Mouse (Mus musculus) kidney, adult 2 months (tissue): ENCODE results near the gene Smim11. TPM values are rescaled to one million over a fixed set of nuclear protein-coding genes. Genes with fewer than 3 reads are reported as not detected.
A peak's percentile ranks its signal among the peaks of the same experiment; 100 is the strongest.

Source experiments
- DNase-seq: peaks from one replicate; pipeline ENCODE4 v3.0.0; 2021
- H3K27ac ChIP-seq: fragments of 200-500 bp; 2 replicates; pipeline ENCODE4 v1.5.1; 2012; ENCODE audit warnings: low read depth, low read length, control low read depth, inconsistent platforms; ENCODE audit not compliant: insufficient read depth
- H3K27me3 ChIP-seq: fragments of 200-500 bp; replicated peaks from 2 replicates; pipeline ENCODE4 v1.6.1; 2012; ENCODE audit warnings: mild to moderate bottlenecking, moderate library complexity, low read length, inconsistent platforms; ENCODE audit not compliant: control insufficient read depth, insufficient read depth
- H3K36me3 ChIP-seq: fragments of 200-500 bp; 2 replicates; pipeline ENCODE4 v1.6.1; 2012; ENCODE audit warnings: mild to moderate bottlenecking, moderate library complexity, low read length, inconsistent platforms; ENCODE audit not compliant: control insufficient read depth, insufficient read depth
- H3K4me1 ChIP-seq: fragments of 200-500 bp; 2 replicates; pipeline ENCODE4 v1.6.1; 2011; ENCODE audit warnings: low read length; ENCODE audit not compliant: control insufficient read depth, insufficient read depth
- H3K4me3 ChIP-seq: fragments of 200-500 bp; 2 replicates; pipeline ENCODE4 v1.5.1; 2011; ENCODE audit warnings: mild to moderate bottlenecking, low read depth, low read length, control low read depth; ENCODE audit not compliant: insufficient read depth
- CTCF ChIP-seq: fragments of 200-500 bp; conservative IDR thresholded peaks from 2 replicates; pipeline ENCODE4 v1.5.1; 2011; ENCODE audit warnings: low read depth, mild to moderate bottlenecking, control low read depth, low read length, moderate library complexity, mixed read lengths; ENCODE audit not compliant: insufficient read depth, insufficient read length
- POLR2A ChIP-seq: fragments of 200-500 bp; IDR thresholded peaks from one replicate; pipeline ENCODE4 v1.6.1; 2011; ENCODE audit warnings: low read depth, low read length, control low read depth
- WGBS: fragments of 180-500 bp; shearing (Covaris S2); methylation state at CpG from one replicate; pipeline ENCODE4 v1.1.7; 2018; 5-methylcytosine and 5-hydroxymethylcytosine counted together
- polyA plus RNA-seq: library from polyadenylated mRNA; depleted of rRNA; stranded (reverse); fragments of >200 nt; gene quantifications from 2 replicates; pipeline ENCODE4 v1.2.3, GENCODE M21; 2012; rRNA removed

Gene Smim11
- polyA plus RNA-seq, 1 experiment, result 30.4 TPM

DNA sequence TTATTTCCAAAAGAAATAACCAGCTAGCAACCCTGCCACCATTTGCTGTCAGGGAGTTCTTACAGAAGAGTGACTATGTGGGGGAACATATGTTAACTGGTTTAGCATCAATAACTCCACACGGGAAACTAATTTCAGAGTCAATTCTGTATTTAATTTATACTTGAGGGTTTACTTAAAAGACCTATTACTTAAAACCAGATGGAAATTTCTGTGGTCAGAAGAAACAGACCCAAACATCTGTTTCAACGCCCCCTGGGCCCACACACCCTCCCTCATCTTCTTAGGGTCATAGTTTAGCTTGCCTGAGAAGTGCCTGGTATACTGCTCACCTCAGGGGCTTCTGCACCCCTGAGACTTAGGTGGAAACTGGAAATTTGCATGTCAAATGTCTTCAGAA is 52.8 kb downstream of the Smim11 start:
- no peak overlapping the region for H3K27ac ChIP-seq
- DNase-seq, result no peak
- TF ChIP-seq POLR2A (no peak), CTCF (no peak)
- H3K36me3 ChIP-seq, result no peaks in the 10 kb centered on the region
- no peaks in the 10 kb centered on the region for H3K4me1 ChIP-seq
- no peaks in the 10 kb centered on the region for H3K27me3 ChIP-seq
- 71% methylated on average over 2 of the region's 2 CpGs for WGBS
- H3K4me3 ChIP-seq, result no peak overlapping the region

DNA sequence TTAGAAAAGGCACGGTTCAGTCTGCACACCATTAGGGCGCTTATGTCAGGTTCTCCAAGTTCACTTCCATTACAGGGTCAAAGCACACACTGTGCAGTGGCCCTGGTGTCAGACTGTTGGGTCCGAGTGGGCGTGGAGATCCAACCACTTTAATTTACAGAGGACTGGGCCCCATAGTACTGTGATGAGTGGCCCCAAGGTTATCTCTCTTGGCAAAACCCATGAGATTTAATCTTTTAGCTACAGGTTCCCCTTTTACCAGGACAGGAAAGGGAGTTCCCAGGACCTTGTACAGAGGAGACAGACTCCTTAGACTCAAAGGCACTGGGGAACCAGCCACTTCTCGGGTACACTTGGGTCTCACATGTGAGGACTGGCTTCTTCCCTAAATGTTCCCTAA is 54.3 kb downstream of the Smim11 start:
- no peak for DNase-seq
- TF ChIP-seq POLR2A (no peak), CTCF (no peak)
- no peak overlapping the region for H3K4me3 ChIP-seq

DNA sequence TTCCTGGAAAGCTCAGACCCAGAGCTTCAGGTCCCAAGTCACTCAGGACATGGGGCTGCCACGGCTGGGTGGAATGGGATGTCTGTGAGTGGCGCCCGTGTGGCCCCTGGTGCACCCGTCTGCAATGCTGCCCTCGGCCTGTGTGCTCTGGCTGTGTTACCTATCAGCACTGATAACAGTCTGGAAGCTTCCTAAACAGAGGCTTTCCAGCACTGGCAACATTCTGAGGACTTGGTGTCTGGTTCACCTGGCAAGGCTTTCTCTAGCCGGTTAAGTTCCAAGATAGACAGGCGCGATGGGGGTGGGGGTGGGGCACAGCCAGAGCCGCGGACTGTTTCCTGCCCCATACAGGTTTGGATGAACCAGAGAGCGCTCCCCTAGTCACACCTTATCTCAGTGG is 54.9 kb downstream of the Smim11 start:
- WGBS, result 83% methylated on average over 11 of the region's 11 CpGs
- no peak overlapping the region for H3K27ac ChIP-seq
- no peak for DNase-seq
- no peak overlapping the region for H3K4me3 ChIP-seq
- H3K27me3 ChIP-seq, result no peaks in the 10 kb centered on the region
- no peaks in the 10 kb centered on the region for H3K4me1 ChIP-seq
- H3K36me3 ChIP-seq, result no peaks in the 10 kb centered on the region
- no peak for TF ChIP-seq POLR2A
- TF ChIP-seq CTCF, result no peak

More for the DNA sequence above, 54.3 kb downstream of the Smim11 start:
- Histone ChIP-seq H3K27ac (no peak overlapping the region), H3K27me3 (no peaks in the 10 kb centered on the region), H3K36me3 (no peaks in the 10 kb centered on the region), H3K4me1 (no peaks in the 10 kb centered on the region)
- WGBS, result 72% methylated on average over 5 of the region's 5 CpGs

DNA sequence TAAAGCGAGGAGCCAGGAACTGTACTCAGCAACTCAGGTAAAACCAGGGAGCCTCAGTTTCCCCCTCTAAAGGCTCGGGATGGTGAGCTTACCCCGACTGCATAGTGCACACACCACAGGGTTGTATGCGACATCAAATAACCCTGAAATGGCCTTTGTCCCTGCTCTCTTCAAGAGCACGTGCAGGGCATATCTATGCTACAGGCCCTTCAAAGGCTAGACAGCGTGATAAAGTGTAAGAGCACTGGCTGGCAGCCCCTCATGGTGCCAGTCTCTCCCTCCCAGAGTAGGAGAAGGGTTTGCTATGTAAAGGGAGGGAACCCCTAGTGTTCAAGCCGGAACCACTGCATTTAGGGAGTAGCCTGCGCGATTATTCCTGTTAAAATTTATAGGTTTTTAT is 55.9 kb downstream of the Smim11 start:
- no peaks in the 10 kb centered on the region for H3K27me3 ChIP-seq
- H3K4me3 ChIP-seq, result no peak overlapping the region
- no peaks in the 10 kb centered on the region for H3K36me3 ChIP-seq
- no peak for DNase-seq
- no peaks in the 10 kb centered on the region for H3K4me1 ChIP-seq
- TF ChIP-seq CTCF (no peak), POLR2A (no peak)
- WGBS, result 67% methylated on average over 9 of the region's 9 CpGs
- H3K27ac ChIP-seq, result no peak overlapping the region

DNA sequence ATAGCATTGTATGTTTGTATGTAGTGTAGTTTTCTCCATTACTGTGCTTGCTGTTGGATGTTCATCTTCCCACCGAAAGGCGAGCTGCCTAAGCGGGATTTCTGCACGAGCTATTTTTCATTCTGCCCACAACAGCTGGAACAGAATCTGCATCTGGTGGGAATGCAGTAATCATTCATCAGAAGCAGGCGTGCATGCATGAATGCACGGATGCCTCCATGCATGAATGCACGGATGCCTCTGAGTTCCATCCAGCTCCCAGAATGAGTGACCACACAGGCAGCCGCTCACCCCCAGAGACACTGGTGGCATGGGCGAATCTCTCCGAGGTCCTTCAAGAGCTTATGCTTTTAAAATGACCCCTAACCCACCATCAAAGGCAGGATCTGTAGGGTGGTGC is 56.5 kb downstream of the Smim11 start:
- no peaks in the 10 kb centered on the region for H3K4me1 ChIP-seq
- H3K36me3 ChIP-seq, result no peaks in the 10 kb centered on the region
- TF ChIP-seq POLR2A, result no peak
- TF ChIP-seq CTCF, result no peak
- peak; percentile 43 for DNase-seq
- no peak overlapping the region for H3K4me3 ChIP-seq
- no peaks in the 10 kb centered on the region for H3K27me3 ChIP-seq
- H3K27ac ChIP-seq, result no peak overlapping the region
- WGBS, result 43% methylated on average over 10 of the region's 10 CpGs

DNA sequence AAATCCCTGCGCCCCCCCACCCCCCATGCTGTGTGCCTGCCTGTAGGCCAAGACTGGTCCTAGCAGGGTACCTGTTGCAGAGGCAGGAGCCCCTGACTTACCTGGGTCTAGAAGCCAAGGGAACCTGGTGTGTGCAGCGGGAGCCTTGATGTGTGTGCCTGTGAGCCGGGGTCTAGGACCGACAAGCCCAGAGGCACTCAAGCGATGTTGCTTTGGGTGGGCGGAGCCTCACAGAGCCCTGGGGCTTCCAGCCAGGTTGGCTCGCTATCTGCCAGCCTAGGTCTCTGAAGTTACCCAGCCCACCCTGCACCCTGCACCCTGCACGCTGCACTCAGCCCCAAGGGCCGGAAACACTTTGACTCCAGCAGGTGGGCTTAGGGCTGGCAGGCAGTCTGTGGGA is 57.6 kb downstream of the Smim11 start:
- TF ChIP-seq CTCF (no peak), POLR2A (no peak)
- 23% methylated on average over 9 of the region's 9 CpGs for WGBS
- H3K4me3 ChIP-seq, result no peak overlapping the region
- no peak for DNase-seq
- no peaks in the 10 kb centered on the region for H3K4me1 ChIP-seq
- no peaks in the 10 kb centered on the region for H3K27me3 ChIP-seq
- H3K36me3 ChIP-seq, result no peaks in the 10 kb centered on the region
- no peak overlapping the region for H3K27ac ChIP-seq

DNA sequence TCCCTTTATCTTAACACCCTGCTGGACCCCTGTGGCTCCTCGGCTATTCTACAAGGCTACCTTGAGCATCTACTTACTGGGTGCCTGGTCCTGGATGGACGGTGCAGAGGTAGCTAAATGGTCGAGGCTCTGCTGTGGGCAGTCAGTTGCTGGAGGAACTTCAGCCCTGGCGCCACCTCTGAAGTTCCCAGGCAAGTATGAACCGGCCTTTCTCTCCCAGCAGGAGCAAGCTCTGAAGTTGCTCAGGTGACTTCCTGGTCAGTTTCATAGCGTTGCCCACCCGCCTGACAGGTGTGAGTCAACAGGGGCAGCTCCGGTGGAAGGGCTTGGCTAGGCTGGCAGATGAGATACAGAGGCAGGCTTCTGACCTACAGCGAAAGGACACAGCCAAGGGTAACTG is 58.1 kb downstream of the Smim11 start, which contains the start of gene Kcne1:
TSS of gene Kcne1 (minus strand) at position 240 of the 400 bp plus-strand sequence.
- DNase-seq, result no peak
- Histone ChIP-seq H3K4me3 (no peak within 1 kb of the TSS), H3K27me3 (no peaks in the 10 kb centered on the region), H3K27ac (no peak within 1 kb of the TSS), H3K4me1 (no peaks in the 10 kb centered on the region), H3K36me3 (no peaks in the 10 kb centered on the region)
- no peak for TF ChIP-seq POLR2A
- no peak for TF ChIP-seq CTCF
- whole genome bisulfite sequencing, result 44% methylated on average over 9 of the region's 9 CpGs

DNA sequence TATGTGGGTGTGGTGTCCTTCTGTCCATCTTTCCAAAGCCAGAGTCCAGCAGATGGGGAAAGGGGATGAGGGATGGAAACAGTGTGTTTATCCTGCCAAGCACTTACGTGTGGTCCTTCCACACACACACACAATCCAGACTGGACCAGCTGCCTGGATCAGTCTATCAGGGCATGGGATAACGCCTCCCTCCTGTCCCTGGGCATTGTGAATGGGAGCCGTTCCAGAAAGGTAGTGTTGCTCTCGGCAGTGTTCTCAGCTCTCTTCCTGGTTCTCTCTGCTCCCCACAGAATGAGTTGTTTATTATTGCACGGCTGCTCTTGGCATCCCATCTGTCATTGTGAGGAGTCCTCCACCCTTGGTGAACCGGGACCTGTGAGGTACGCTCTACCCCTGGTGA is 59.6 kb downstream of the Smim11 start:
- TF ChIP-seq CTCF (no peak), POLR2A (no peak)
- WGBS, result 69% methylated on average over 7 of the region's 7 CpGs
- DNase-seq, result no peak
- H3K27me3 ChIP-seq, result no peaks in the 10 kb centered on the region
- no peaks in the 10 kb centered on the region for H3K36me3 ChIP-seq
- H3K4me3 ChIP-seq, result no peak overlapping the region
- H3K27ac ChIP-seq, result no peak overlapping the region
- H3K4me1 ChIP-seq, result no peaks in the 10 kb centered on the region

Other genes with a start within 250 kb of the Smim11 start
- 99.2 and 129 TPM in 2 replicates for gene Mrps6, start 243.0 kb upstream of the Smim11 start, polyA plus RNA-seq
- gene Gm49711, start 243.0 kb upstream of the Smim11 start, polyA plus RNA-seq, result 0.16 TPM in 1 of 2 replicates, not detected in the other
- gene Slc5a3, start 243.0 kb upstream of the Smim11 start, polyA plus RNA-seq, result 17.1 and 17.6 TPM in 2 replicates
- not detected in 2 replicates for gene Kcne2, start 8.9 kb upstream of the Smim11 start, polyA plus RNA-seq
- gene Fam243, start 20.2 kb downstream of the Smim11 start, polyA plus RNA-seq, result 0.56 and 0.74 TPM in 2 replicates
- gene Kcne1, start 58.2 kb downstream of the Smim11 start, polyA plus RNA-seq, result 34.3 and 37.4 TPM in 2 replicates
- 36.2 and 44.4 TPM in 2 replicates for gene Rcan1, start 169.6 kb downstream of the Smim11 start, polyA plus RNA-seq
- gene Clic6, start 184.4 kb downstream of the Smim11 start, polyA plus RNA-seq, result 3.2 and 3.6 TPM in 2 replicates